Mouse (Mus musculus): ENCODE results near the gene Rbbp9.

The Rbbp9 gene

GRCm38 (mm10) chr2:144502134-144502533 lies 48.5 kb downstream of the Rbbp9 start:
- no peak for DNase-seq (ENCODE audit: low spot score)

Measured in ovary, adult 18-20 months (tissue).